Mouse (Mus musculus) lung, adult 2 months (tissue): ENCODE data around the gene Fut11. TPM values are rescaled to one million over a fixed set of nuclear protein-coding genes. Genes with fewer than 3 reads are reported as not detected.

Experiments
- DNase-seq: peaks from one replicate; pipeline ENCODE4 v3.0.0; 2022
- H3K4me1 ChIP-seq: fragments of 200-500 bp; 2 replicates; pipeline ENCODE4 v1.6.1; 2011; ENCODE audit warnings: low read length; ENCODE audit not compliant: control insufficient read depth, insufficient read depth
- H3K4me3 ChIP-seq: fragments of 200-500 bp; replicated peaks from 2 replicates; pipeline ENCODE3; 2011; ENCODE audit warnings: low read depth, mild to moderate bottlenecking, control low read depth, low read length; ENCODE audit errors: extremely low read depth
- CTCF ChIP-seq: fragments of 200-500 bp; IDR thresholded peaks from 2 replicates; pipeline ENCODE4 v1.5.1; 2011; ENCODE audit warnings: mild to moderate bottlenecking, low read length, control low read depth; ENCODE audit not compliant: insufficient read depth
- POLR2A ChIP-seq: fragments of 200-500 bp; IDR thresholded peaks from 2 replicates; pipeline ENCODE4 v1.6.1; 2011; ENCODE audit warnings: low read depth, mild to moderate bottlenecking, control low read depth, low read length, borderline replicate concordance; ENCODE audit errors: extremely low read depth
- WGBS: fragments of 180-500 bp; shearing (Covaris S2); methylation state at CpG from one replicate; pipeline ENCODE4 v1.1.7; 2018; 5-methylcytosine and 5-hydroxymethylcytosine counted together
- polyA plus RNA-seq: library from polyadenylated mRNA; depleted of rRNA; stranded (reverse); fragments of >200 nt; gene quantifications from 2 replicates; pipeline ENCODE4 v1.2.3, GENCODE M21; 2012

Gene Fut11
- polyA plus RNA-seq, 1 experiment: 24.8 TPM

DNA sequence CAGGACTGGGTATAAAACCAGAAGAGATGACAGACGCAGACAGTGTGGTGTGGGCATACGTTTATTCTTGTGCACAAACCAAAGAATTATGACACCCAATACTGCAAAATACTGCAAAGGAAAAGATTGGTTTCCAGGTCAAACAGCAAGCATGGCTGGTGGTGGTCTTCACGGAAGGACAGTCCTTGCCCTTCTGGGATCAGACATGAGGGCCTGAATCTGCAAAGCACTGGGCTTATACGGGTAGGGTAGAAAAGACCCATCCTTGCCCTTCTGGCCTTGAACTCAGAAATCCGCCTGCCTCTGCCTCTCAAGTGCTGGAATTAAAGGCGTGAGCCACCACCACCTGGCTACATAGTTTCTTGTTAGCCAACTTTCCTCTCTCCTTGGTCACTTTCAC lies 35.9 kb upstream of the Fut11 start:
- no peaks in the 10 kb centered on the region for H3K4me1 ChIP-seq
- TF ChIP-seq POLR2A (no peak), CTCF (no peak)
- 91% methylated on average over 6 of the region's 6 CpGs for WGBS
- no peak for DNase-seq
- H3K4me3 ChIP-seq: no peak overlapping the region

GRCm38 (mm10) chr14:20659687-20660086 lies 35.1 kb upstream of the Fut11 start:
- DNase-seq: no peak
- TF ChIP-seq CTCF (no peak), POLR2A (no peak)
- Histone ChIP-seq H3K4me3 (no peak overlapping the region), H3K4me1 (no peaks in the 10 kb centered on the region)
- WGBS: over 99% methylated on average over 7 of the region's 7 CpGs

DNA sequence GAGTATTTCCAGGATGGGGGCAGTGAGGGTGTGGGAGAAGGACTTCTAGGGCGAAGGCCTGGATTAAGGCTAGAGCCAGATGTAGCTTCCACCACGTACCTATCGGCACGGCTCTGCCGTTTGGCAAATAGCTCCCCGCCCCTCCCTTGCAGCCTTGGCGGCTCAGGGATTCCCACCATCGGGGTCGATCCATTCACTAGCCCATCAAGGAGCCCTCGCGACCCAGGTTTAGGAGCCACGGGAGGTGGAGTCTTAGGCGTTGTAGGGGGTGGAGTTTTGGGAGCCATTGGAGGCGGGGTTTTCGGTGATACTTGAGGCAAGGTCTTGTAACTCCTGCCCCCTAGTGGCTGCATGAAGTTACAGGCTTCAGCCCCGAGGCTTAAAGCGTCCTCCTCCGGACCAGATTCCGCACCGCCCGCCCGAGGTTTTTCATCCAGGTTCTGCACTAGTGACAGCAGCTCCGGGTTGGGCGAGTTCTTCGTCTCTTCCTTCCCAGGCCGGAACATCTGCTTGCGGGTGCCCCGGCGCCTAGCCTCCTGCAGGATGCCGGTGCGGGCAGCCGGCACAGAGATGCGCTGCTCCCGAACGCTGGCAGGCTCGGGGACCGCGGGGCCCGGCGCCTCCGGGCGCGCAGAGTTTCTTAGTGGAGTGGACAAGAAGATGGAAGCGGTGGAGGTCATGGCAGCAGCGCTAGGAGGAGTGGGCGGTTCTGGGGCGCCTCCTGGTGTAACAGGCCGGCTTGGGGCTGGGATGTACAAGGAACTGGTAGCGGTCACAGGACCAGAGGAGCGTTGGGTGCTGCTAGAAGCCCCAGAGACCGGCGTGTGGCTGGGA lies 33.7 kb upstream of the Fut11 start:
- Histone ChIP-seq H3K4me3 (peak overlapping the region; percentile 58), H3K4me1 (no peaks in the 10 kb centered on the region)
- WGBS: 2% methylated on average over 52 of the region's 52 CpGs
- TF ChIP-seq CTCF (peak; percentile 86), POLR2A (0 out of 2 replicates have a peak, but pooled peaks have one; percentile 30)
- peak; percentile 89 for DNase-seq

DNA sequence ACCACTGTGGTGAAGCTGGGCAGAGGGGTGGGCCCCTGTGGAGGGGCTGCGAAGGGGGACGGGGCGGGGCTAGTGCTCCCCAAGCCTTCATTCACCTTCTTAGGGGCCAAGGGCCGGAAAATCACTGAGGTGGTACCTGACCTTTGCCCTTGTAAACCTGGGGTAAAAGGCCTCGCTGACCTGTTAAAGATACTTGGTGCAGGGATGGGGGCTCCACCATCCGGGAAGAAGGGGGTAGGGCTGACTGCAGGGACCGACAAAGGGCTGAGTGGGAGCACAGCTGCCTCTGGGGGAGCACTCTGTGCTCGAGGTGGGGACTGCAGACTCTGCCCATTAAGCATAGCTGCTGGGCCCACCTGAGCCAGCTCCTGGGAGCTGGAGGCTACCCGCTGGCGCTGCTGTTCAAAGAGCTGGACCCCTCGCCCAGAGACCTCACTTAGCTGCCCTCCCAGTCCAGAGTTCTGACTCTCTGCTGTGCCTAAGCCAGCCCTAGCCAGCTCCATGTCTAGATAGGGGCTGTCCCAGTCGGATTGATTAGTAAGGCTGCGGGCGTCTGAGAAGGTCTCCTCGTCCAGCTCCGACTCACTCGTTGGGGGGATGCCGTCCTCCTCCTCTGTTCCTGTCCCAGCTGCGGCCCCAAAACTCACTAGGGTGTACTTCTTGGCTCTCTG lies 33.0 kb upstream of the Fut11 start:
- TF ChIP-seq POLR2A (no peak), CTCF (no peak)
- peak overlapping the region; percentile 58 for H3K4me3 ChIP-seq
- DNase-seq: peak; percentile 19
- 26% methylated on average over 19 of the region's 19 CpGs for WGBS
- H3K4me1 ChIP-seq: no peaks in the 10 kb centered on the region

DNA sequence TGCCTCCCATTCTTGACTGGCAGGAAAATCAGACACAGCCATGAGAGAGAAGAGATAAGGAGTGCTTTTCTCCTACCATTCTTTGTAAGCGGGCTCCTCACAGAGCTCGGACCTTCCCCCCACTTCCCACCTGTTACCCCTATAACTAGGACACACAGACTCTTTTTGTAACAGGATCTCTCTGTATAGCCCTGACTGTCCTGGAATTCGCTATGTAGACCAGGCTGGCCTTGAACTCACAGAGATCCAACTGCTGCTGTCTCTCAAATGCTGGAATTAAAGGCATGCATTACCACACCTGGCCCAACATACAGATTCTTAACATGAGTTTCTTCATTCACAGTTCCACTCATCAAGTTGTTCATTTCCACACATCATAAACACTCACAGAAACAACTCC lies 32.0 kb upstream of the Fut11 start:
- no peak for TF ChIP-seq POLR2A
- no peak for TF ChIP-seq CTCF
- Histone ChIP-seq H3K4me3 (no peak overlapping the region), H3K4me1 (no peaks in the 10 kb centered on the region)
- no peak for DNase-seq
- 94% methylated on average over 3 of the region's 3 CpGs for WGBS

DNA sequence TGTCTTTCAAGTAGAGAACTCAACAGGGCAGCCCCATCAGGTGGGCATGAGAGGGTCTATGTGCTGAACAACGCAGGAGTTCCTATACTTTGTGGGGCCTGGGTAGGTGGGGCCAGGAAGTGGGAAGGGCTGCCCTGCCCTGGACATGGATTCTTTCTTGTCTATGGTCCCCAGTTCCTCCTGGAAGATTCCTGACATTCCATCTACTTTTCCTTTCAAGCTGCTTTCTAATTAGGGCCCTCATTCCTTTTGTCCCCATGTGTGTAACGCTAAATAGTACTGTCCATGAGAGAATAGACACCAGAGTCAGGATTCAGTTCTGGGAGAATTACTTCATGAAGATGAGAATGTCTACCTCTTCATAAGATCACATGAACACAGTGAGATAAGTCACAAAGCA lies 31.2 kb upstream of the Fut11 start:
- DNase-seq: no peak
- WGBS: 58% methylated on average over 2 of the region's 2 CpGs
- Histone ChIP-seq H3K4me1 (no peaks in the 10 kb centered on the region), H3K4me3 (no peak overlapping the region)
- TF ChIP-seq CTCF: no peak
- no peak for TF ChIP-seq POLR2A

DNA sequence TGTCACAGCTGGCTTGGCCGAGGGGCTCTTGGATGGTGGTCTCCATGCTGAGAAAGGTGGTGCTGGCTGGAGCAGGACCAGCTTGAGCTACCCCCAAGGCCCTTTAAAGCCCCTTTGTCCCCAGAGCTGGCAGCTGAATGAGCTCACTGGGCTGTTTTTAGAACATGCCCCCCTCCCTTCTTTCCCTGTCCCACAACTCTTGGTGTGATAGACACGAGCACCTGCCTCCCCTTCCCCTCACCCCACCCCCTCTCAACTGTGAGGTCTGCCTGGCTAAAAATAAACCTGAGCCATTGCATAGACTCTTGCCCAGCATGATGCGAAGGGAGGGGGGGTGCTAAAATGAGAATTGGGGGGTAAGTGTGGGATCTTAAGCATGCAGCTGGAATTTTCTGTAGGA lies 30.3 kb upstream of the Fut11 start:
- TF ChIP-seq POLR2A (no peak), CTCF (no peak)
- no peak for DNase-seq
- WGBS: 53% methylated on average over 3 of the region's 3 CpGs
- no peak overlapping the region for H3K4me3 ChIP-seq
- no peaks in the 10 kb centered on the region for H3K4me1 ChIP-seq

DNA sequence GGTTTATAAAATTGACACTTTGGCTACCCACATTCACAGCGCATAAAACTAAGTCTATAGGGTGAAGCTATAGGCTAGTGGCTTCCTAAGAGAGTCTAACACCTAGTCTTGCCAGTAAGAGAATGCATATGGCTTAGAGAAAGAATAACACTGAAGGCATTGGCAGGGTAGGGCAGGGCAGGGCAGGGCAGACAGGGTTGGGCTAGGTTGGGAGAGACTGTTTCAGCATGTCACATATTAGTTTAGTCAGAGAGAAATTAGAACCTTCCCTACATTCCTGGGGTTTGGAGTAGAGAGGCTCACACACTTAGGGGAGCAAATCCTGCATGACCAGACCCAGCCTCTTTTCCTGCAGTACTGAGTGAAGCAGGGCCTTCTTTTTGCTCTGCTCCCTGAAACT lies 27.3 kb upstream of the Fut11 start:
- 72% methylated on average over 1 of the region's 1 CpGs for WGBS

GRCm38 (mm10) chr14:20668154-20668810 lies 26.5 kb upstream of the Fut11 start, which contains the start of gene Synpo2l:
Gene Synpo2l (minus strand): TSS chr14:20668354.
- no peak for DNase-seq
- 76% methylated on average over 8 of the region's 8 CpGs for WGBS
- no peak within 1 kb of the TSS for H3K4me3 ChIP-seq
- H3K4me1 ChIP-seq: no peaks in the 10 kb centered on the region
- no peak for TF ChIP-seq POLR2A
- TF ChIP-seq CTCF: no peak

More for the DNA sequence above, 27.3 kb upstream of the Fut11 start:
- TF ChIP-seq POLR2A (no peak), CTCF (no peak)
- no peak for DNase-seq
- Histone ChIP-seq H3K4me3 (no peak overlapping the region), H3K4me1 (no peaks in the 10 kb centered on the region)
